Mouse (Mus musculus) v-Abl transformed pro-B cells (cell line): Measurements from ENCODE around the gene Herc4.

ENCODE experiments used
- in situ Hi-C, 2 experiments: fragments of 400-800 bp; cut with MboI; formaldehyde crosslinking; loops; one replicate each; pipeline ENCODE4 v1.15.1; 2025; ENCODE audit not compliant: unreplicated experiment in 2 of 2

Herc4 gene

DNA sequence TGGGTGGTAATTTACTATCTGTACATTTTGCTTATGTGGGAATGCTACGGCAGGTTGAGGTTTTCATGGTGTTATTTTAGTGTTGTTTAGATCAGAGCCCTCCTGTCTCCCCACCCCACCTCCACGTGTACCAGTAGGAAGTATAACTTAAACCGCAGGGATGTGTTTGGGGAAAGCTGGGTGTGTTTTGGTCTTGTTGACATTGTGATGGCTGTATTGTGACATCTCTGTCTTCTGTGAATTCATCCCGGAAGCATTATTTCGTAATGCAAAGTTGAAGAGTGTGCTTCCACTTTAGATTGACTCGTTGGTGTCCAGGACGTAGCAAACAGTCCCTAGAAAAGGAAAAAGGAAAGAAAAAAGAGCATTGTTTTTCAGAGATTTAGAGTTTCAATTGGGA, 3.8 kb downstream of the Herc4 start:
- in situ Hi-C loops = loop anchor here (5.0 kb wide), 3 partner anchors 70 to 95 kb away; no protein-coding TSS in a partner anchor

DNA sequence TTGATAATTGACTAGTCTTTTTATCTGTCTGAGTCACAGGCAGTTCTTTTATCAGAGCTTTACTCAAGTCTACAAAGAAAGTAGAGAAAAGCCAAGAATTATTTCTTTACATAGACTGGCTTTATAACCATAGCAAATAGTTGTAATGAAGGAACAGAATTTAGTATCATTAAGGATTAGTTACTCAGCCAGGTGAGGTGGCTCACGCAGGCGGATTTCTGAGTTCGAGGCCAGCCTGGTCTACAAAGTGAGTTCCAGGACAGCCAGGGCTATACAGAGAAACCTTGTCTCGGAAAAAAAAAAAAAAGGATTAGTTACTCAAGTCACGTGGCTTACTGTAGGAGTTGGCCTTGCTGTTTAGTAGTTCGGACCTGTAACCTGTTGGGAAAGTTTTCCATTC, 4.8 kb downstream of the Herc4 start:
- in situ Hi-C loops = loop anchor here (5.0 kb wide), 3 partner anchors 71 to 96 kb away; no protein-coding TSS in a partner anchor

GRCm38 (mm10) chr10:63258696-63259095, 15.1 kb downstream of the Herc4 start:
- in situ Hi-C loops = no loop called here

GRCm38 (mm10) chr10:63259340-63259739, 15.7 kb downstream of the Herc4 start:
- in situ Hi-C loops = no loop called here

DNA sequence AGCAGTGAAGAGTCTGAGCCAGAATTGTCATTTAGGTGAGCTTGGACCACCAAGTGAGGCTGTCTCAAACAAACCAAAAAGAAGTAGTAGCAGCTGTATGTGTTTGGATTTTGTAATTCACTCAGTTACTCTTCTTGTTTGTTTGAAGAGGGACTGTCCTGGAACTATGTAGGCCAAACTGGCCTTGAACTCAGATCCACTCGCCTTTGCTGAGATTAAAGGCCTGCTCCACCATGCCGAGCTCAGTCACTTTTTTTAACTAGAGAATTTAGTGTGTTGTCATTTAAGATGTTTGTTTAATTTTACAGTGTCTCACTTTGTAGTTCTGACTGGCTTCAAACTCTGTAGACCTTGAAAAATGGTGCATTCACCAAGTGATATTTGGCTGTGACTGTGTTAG, 24.3 kb downstream of the Herc4 start:
- in situ Hi-C loops = no loop called here

- in situ Hi-C loops = no loop called here
Measured at GRCm38 (mm10) chr10:63272401-63272800, 28.8 kb downstream of the Herc4 start.

DNA sequence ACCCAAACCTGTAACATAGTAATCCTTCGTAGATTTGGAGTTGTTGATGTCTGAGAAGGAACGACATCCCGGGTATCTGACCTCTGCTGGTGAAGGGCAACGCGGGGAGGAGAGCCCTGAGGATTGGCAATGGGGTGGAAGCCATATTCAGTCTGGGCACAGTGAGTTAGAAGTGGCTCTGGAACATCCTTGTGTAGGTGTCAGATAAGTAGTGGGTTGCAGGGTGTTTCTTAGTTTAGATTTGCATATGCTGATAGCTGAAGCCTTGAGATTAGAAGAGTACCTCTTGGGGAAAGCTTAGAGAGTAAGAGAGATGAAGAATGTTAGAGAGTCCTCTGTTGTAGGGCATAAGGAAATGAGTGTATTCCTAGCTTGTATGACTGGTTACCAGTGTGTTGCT, 29.3 kb downstream of the Herc4 start:
- in situ Hi-C loops = no loop called here

DNA sequence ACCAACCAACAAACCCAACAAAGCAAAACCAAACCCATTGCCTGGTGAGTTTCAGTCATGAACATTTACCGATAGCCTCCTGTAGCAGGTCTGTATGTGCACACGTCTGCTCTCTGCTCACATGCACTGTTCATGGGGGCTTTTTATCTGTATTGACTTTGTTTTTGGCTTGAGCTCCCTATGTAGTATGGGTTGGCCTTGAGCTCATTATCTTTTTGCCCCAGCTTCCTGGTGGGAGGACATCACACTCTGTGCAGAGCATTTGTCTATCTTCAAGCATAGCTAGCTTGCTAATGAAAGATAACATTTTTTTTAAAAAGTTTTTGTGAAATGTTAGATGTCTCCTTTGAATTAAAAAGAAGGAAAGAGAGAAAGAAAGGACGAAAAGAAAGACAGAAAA, 33.4 kb downstream of the Herc4 start:
- in situ Hi-C loops = loop anchor here in 1 of 2 experiments (25.0 kb wide), 1 partner anchor 640 kb away; no protein-coding TSS in a partner anchor

DNA sequence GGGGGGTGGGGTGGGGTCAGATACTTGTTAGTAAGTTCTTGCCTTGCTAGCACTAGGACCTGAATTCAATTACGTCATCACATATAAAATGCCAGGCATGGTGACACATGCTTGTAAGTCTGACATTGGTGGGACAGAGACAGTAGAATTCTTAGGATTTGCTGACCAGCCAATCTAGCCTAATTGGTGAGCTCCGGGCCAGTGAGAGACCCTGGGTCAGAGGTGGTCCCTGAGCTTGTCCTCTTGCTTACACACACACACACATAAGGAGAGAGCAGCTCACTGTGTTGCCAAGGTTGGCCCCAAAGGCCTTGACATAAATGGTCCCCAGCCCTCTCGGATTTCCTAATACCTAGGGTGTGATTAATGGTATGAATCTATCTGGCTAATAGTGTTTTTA, 36.2 kb downstream of the Herc4 start:
- in situ Hi-C loops = loop anchor here (10.0 to 25.0 kb wide), 2 partner anchors 515 to 643 kb away; no protein-coding TSS in a partner anchor

DNA sequence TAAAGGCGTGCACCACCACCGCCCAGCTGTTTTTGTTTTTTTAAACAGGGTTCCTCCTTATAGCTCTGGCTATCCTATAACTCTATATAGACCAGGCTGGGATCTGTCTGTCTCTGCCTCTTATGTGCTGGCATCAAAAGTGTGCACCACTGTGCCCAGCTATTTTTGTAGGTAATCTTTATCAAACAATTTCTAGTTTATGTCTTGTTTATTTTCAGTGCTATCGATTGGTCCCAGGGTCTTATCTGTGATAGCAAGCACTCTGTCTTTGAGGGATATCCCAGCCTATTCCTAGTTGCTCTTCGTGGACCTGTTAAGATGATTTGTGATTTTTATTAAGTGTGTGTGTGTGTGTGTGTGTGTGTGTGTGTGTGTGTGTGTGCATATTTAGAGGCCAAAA, 38.8 kb downstream of the Herc4 start:
- in situ Hi-C loops = loop anchor here (10.0 to 25.0 kb wide), 2 partner anchors 518 to 645 kb away; no protein-coding TSS in a partner anchor

- in situ Hi-C loops = loop anchor here (10.0 to 25.0 kb wide), 2 partner anchors 518 to 646 kb away; no protein-coding TSS in a partner anchor
Measured at GRCm38 (mm10) chr10:63282846-63283245, 39.2 kb downstream of the Herc4 start.

GRCm38 (mm10) chr10:63302356-63302755, 58.7 kb downstream of the Herc4 start:
- in situ Hi-C loops = loop anchor here in 1 of 2 experiments (25.0 kb wide), 1 partner anchor 540 kb away; no protein-coding TSS in a partner anchor

DNA sequence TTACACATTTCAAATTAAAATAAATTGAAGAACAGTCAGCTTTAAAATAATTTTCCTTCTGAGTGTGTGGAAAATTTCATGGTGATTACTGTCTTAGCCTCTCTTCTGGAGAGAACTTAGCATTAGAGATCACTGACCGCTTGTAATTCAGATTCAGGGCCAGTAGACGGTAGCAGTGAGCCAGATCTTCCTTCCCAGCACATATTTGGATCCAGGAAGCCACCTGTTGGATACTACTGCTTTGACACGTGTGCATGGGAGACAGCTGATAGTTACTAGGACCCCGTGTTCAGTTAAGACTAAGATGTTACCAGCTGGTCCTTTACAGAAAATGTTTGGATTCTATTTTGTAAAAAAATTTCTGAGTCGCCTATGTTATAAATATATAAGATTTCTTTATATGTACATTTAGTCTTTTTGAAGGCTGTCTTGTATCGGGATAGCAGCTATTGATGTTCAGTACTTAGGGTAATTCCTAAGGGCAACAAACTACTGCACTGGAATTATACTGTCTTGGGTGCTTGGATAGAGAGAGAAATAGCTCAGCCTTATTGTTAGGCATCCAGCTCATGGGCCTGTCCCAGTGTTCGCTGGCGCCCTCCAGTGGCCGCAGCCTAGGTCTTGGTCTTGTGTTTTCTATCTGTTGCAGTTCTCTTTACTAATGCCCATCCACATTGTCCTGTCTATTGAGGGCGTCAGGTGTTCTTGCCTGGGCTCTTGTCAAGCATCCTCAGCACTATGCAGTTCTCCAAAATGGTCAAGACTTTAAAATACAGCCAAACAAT, 65.2 kb downstream of the Herc4 start:
- in situ Hi-C loops = loop anchor here in 1 of 2 experiments (5.0 to 25.0 kb wide), 2 partner anchors 156 to 546 kb away; no protein-coding TSS in a partner anchor

DNA sequence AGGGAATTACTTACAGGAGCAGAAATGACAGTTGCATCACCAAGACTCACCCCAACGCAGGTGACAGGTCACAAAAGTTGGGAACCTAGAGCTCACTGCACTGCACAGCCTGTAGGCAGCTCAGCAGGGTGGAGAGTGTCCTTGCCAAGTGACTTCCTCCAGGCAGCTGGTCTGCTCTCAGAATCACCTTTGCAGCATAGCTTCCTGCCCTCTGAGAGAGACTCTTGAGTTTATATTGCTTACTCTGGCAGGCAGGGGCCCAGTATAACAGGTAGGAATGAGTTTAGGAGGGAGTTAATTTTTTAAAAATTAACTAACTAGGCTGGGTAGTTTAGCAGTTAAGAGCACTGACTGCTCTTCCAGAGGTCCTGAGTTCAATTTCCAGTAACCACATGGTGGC, 70.1 kb downstream of the Herc4 start:
- in situ Hi-C loops = loop anchor here (5.0 to 25.0 kb wide), 3 partner anchors 61 to 551 kb away; no protein-coding TSS in a partner anchor

DNA sequence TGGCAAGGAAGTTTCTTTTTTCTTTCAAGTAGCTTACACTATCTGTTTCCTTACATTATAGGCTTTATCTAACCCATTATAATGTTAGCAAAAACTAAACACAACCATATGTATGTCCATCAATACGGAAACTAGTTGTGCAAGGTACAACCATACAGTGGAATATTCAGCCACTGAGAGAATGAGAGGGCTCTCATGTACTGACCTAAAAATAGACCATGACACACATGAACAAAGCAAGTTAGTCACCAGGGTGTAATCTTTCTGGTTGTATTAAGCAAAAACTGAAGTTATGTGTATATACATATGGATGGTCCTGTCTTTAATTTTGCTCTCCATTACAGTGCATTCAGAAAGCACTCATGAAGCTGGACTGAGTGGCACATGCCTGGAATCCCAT, 83.5 kb downstream of the Herc4 start:
- in situ Hi-C loops = no loop called here

- in situ Hi-C loops = no loop called here
Measured at GRCm38 (mm10) chr10:63336901-63337300, 93.3 kb downstream of the Herc4 start.

GRCm38 (mm10) chr10:63337326-63337725, 93.7 kb downstream of the Herc4 start:
- in situ Hi-C loops = no loop called here

DNA sequence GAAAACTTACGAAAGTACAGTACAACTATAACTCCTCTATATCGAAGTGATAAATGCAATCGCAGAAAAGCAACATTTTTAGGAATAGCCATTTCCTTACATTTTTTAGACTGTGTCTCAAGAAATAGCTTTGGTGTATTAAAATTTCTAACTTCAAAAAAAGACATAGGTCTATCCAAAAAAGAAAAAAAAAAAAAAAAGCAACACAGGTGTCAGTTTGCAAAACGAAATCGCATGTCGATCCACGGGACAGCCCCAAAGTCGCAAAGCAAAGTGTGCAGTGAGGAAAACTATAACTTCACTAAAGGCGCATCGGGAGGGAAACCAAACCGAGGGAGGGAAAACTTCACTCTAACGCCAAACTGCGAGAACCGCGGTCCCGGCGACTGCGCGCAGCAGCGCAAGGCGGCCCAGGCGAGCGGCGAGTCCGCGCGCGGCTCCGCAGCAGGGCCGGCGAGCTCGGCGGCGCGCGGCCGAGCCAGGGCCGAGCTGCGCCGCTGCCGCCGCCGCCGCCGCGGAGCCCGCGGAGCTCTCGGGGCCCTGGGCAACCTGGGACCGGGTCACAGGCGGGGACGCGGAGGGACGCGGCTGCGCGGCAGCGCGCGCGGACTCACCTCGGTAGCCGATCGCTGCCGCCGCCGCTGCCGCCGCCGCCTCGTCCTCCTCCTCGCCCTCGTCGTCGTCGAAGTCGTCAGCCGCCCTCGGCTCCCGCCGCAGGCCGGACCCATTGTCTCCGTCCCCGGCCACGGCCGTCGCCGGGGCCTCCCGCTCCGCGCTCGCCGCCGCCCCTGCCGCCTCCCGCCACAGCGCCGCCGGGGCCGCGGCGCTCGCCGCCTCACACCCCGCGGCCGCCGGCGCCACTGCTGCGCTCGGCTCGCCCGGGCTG, 94.6 kb downstream of the Herc4 start:
- in situ Hi-C loops = no loop called here

GRCm38 (mm10) chr10:63338914-63339643, 95.5 kb downstream of the Herc4 start:
- in situ Hi-C loops = no loop called here

DNA sequence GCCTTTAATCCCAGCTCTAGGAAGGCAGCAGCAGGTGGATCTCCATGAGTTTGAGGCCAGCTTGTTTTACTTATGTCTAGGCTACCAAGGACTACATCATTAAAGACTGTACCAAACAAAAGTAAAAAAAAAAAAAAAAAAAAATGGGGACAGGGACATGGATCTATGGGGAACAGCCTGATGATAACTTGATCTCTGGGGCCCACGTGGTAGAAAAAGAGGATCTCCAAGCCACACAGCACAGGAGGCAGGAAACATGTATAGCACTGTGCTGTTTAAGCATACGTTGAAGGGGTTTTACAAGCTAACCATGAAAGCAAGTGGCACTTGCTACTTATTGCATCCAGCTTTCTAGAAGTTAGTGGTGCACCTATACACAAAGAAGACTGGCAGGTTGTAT, 97.7 kb downstream of the Herc4 start:
- in situ Hi-C loops = no loop called here
